Mouse (Mus musculus) liver, adult 2 months (tissue): ENCODE results near the gene Ppcdc. TPM values are rescaled to one million over a fixed set of nuclear protein-coding genes. Genes with fewer than 3 reads are reported as not detected.

ENCODE experiments used
- DNase-seq: peaks from one replicate; pipeline ENCODE4 v3.0.0-alpha.2; 2011; ENCODE audit warnings: low read depth, low spot score; ENCODE audit errors: extremely low read depth
- H3K27ac ChIP-seq: fragments of 200-500 bp; replicated peaks from 2 replicates; pipeline ENCODE4 v1.5.1; 2012; ENCODE audit warnings: low read depth, mild to moderate bottlenecking, control low read depth, inconsistent platforms, low read length; ENCODE audit not compliant: insufficient read depth
- H3K27me3 ChIP-seq: fragments of 200-500 bp; 2 replicates; pipeline ENCODE4 v1.6.1; 2012; ENCODE audit warnings: mild to moderate bottlenecking, moderate library complexity, low read length, inconsistent platforms; ENCODE audit not compliant: control insufficient read depth, insufficient read depth
- H3K36me3 ChIP-seq: fragments of 200-500 bp; 2 replicates; pipeline ENCODE4 v1.6.1; 2012; ENCODE audit warnings: low read length, inconsistent platforms; ENCODE audit not compliant: control insufficient read depth, insufficient read depth
- H3K4me1 ChIP-seq: fragments of 200-500 bp; 2 replicates; pipeline ENCODE4 v1.6.1; 2011; ENCODE audit warnings: low read length; ENCODE audit not compliant: control insufficient read depth, insufficient read depth
- H3K4me3 ChIP-seq: fragments of 200-500 bp; 2 replicates; pipeline ENCODE4 v1.5.1; 2011; ENCODE audit warnings: low read depth, mild to moderate bottlenecking, control low read depth, low read length, moderate library complexity; ENCODE audit not compliant: insufficient read depth
- H3K79me2 ChIP-seq: fragments of 200-500 bp; 2 replicates; pipeline ENCODE4 v1.6.1; 2012; ENCODE audit warnings: inconsistent platforms, mild to moderate bottlenecking, low read length, moderate library complexity; ENCODE audit not compliant: control insufficient read depth, insufficient read depth
- H3K9ac ChIP-seq: fragments of 200-500 bp; 2 replicates; pipeline ENCODE4 v1.6.1; 2012; ENCODE audit warnings: low read depth, mild to moderate bottlenecking, control low read depth, inconsistent platforms, low read length
- CTCF ChIP-seq: fragments of 200-500 bp; IDR thresholded peaks from 2 replicates; pipeline ENCODE4 v1.5.1; 2011; ENCODE audit warnings: low read depth, low read length, control low read depth
- POLR2A ChIP-seq: fragments of 200-500 bp; IDR thresholded peaks from 2 replicates; pipeline ENCODE4 v1.6.1; 2011; ENCODE audit warnings: low read length, control low read depth; ENCODE audit not compliant: insufficient read depth; ENCODE audit errors: extremely low read depth
- WGBS: fragments of 180-500 bp; shearing (Covaris S2); methylation state at CpG from one replicate; pipeline ENCODE4 v1.1.7; 2018; 5-methylcytosine and 5-hydroxymethylcytosine counted together
- polyA plus RNA-seq: library from polyadenylated mRNA; depleted of rRNA; stranded (reverse); fragments of >200 nt; gene quantifications from 2 replicates; pipeline ENCODE4 v1.2.3, GENCODE M21; 2012; rRNA removed
- total RNA-seq: library from RNA; depleted of rRNA; stranded (reverse); fragments of >200 nt; gene quantifications from 2 replicates; pipeline ENCODE4 v1.2.3, GENCODE M21; 2014; rRNA removed

The Ppcdc gene
- total RNA-seq (10.9 and 11.3 TPM in 2 replicates), polyA plus RNA-seq (25.2 and 42.4 TPM in 2 replicates)

DNA sequence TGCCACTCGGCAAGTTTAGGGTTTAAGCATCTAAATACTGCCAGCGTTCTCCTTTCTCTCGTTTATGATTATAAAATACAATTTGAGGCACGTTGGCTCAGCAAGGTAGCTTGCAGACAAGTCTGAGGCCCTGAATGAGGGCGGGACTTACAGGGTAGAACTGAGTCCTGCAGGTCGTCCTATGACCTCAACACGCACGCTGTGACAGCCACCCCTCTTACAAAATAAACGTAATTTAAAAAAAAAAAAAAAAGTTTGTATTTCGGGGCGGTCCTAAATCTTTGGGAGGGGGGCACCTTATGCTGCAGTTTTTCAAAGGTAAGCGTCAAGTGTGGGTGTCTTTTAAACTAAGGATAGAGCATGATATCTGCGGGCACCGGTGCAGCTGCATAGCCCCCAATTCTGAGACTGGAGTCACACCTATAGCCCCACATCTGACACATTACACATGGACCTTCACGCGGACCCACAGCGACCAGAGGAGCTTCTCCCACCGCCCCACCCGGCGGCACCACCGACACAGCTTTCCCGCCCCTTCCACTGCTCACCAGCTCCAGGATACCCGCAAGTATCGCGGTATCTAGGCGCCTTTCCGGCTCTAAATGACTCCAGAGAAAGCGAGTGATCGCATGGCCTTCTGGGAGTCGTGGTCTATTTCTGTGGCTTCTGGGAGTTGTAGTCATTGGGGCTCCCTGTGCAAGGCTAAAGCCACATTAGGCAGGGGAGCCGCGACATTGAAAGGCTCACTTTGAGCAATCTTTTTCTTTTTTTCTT is at the start of gene Ppcdc:
Gene Ppcdc, minus strand, starts transcription at position 603 of the 774 bp plus-strand sequence.
- peaks cover 2% of the 10 kb centered on the region; the same call in 1 of the 2 replicates for H3K36me3 ChIP-seq
- DNase-seq, result peak; percentile 95
- H3K9ac ChIP-seq, result peak within 1 kb of the TSS; percentile 77
- TF ChIP-seq POLR2A (peak; percentile 80), CTCF (no peak)
- H3K79me2 ChIP-seq, result no peaks in the 10 kb centered on the region
- peak within 1 kb of the TSS; percentile 72 for H3K4me3 ChIP-seq
- 2% methylated on average over 32 of the region's 32 CpGs for WGBS
- peak within 1 kb of the TSS; percentile 89 for H3K27ac ChIP-seq
- H3K4me1 ChIP-seq, result peaks cover 5% of the 10 kb centered on the region
- H3K27me3 ChIP-seq, result no peaks in the 10 kb centered on the region

DNA sequence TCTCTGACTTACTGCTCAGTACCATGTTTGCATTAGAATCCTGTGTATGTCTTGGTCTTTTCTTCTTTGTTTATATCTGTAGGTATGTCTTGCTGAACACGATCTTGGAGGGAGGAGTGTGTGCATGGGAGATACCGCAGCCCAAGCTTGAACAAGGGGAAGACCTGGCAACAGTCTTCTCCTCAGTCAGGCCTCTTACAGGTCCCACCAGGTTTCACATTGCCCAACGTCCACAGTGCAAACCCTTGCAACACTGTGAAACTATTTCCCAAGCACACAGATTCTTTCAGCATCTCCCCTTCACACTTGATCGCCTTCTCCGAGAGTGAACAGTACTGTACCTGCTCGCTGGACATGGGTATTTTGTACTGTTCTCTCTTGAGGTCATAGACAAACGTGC is 47.9 kb upstream of the Ppcdc start:
- Histone ChIP-seq H3K9ac (no peak overlapping the region), H3K79me2 (no peaks in the 10 kb centered on the region), H3K36me3 (no peaks in the 10 kb centered on the region), H3K27me3 (no peaks in the 10 kb centered on the region), H3K27ac (no peak overlapping the region), H3K4me3 (no peak overlapping the region), H3K4me1 (no peaks in the 10 kb centered on the region)
- DNase-seq, result no peak
- no peak for TF ChIP-seq POLR2A
- TF ChIP-seq CTCF, result no peak
- 68% methylated on average over 7 of the region's 7 CpGs for WGBS

DNA sequence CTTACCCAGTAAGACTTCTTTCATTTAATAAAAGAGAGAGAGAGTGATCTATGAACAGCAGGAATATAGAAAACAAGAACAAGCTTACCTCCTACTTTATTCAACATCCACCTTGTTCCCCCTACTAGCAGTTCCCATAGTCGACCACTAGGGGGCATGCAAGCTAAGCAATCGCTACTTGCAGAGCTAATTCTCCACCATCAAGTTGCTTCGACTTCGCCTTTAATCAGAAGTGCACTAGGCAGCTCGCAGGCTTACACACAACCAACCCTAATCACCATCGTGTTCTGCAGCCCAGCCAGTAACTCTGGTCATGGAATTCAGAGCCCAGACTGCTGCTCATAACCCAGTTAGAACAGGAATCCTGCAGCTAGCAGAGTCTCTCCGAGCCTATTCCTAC is 45.9 kb upstream of the Ppcdc start:
- no peak overlapping the region for H3K27ac ChIP-seq
- H3K4me3 ChIP-seq, result no peak overlapping the region
- peak; percentile 67 for DNase-seq
- 15% methylated on average over 7 of the region's 7 CpGs for WGBS
- no peaks in the 10 kb centered on the region for H3K36me3 ChIP-seq
- H3K9ac ChIP-seq, result no peak overlapping the region
- no peak for TF ChIP-seq POLR2A
- TF ChIP-seq CTCF, result peak; percentile 71
- H3K79me2 ChIP-seq, result no peaks in the 10 kb centered on the region
- no peaks in the 10 kb centered on the region for H3K4me1 ChIP-seq
- H3K27me3 ChIP-seq, result no peaks in the 10 kb centered on the region

DNA sequence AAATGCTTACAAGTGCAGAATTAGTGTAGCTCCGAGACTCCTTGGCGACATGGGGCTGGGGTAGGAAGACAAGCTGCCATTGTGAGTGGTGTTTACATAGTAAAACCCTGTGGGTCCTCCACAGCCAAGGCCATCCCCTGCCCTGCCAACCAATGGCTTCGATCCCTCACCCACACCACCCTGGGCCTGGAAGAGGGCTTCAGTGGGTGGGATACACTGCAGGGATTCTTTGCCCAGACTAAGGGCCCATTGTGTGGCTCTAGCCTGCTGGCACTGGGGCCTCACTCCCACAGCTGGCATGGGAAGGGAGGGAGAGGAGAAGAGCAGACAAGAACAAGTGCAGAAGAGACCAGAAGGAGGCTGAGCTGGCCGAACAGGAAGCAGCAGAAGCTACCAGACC is 29.0 kb upstream of the Ppcdc start:
- Histone ChIP-seq H3K9ac (no peak overlapping the region), H3K4me1 (peaks cover 8% of the 10 kb centered on the region), H3K27me3 (no peaks in the 10 kb centered on the region), H3K27ac (no peak overlapping the region), H3K4me3 (no peak overlapping the region), H3K79me2 (peaks cover 3% of the 10 kb centered on the region; the same call in 1 of the 2 replicates), H3K36me3 (no peaks in the 10 kb centered on the region)
- 81% methylated on average over 4 of the region's 4 CpGs for WGBS
- no peak for DNase-seq
- TF ChIP-seq CTCF (no peak), POLR2A (no peak)

DNA sequence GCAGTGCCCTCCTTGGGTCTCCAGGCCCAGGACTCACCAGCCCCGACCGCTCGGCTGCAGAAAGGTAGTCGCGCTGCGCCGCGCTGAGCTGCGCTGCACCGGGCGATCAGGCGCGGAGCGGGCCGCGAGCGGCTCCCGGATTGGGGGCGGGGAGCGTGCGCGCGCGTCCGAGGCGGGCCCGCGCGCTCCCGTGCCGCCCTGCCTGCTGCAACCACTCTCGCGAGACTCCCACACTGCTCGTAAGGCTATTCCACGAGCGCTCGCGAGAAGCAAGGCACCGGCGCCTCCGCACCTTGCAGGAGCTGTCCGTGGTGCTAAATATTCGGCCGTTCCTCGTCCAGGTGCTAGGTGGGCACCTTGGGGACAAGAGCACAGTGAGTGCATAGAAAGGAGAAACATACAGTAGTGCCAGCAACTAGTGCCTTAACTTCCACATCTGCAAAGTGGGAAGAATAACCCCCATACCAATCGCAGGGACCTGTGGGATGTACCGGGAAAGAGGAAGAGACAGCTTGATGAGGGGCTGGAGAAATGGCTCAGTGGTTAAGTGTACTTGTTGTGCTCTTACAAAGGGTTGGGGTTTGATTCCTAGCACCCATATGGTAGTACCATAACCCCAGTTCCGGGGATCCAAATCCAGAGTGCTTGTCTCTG is 28.1 kb upstream of the Ppcdc start, which contains the start of gene Scamp5:
Gene Scamp5, minus strand, starts transcription at position 165 of the 654 bp plus-strand sequence.
- peaks cover 3% of the 10 kb centered on the region; the same call in 1 of the 2 replicates for H3K79me2 ChIP-seq
- 0 out of 2 replicates have a peak within 1 kb of the TSS, but pooled peaks have one; percentile 10 for H3K27ac ChIP-seq
- TF ChIP-seq CTCF, result no peak
- peak; percentile 38; the same call in 1 of the 2 replicates for TF ChIP-seq POLR2A
- peaks cover 8% of the 10 kb centered on the region for H3K4me1 ChIP-seq
- H3K9ac ChIP-seq, result peak within 1 kb of the TSS; percentile 83
- H3K4me3 ChIP-seq, result peak within 1 kb of the TSS; percentile 76
- WGBS, result 2% methylated on average over 48 of the region's 48 CpGs
- no peaks in the 10 kb centered on the region for H3K27me3 ChIP-seq
- no peaks in the 10 kb centered on the region for H3K36me3 ChIP-seq
- peak; percentile 73 for DNase-seq
